Comparison of ENCODE assay signal across 8 mouse cellular contexts in the genomic region with DNA sequence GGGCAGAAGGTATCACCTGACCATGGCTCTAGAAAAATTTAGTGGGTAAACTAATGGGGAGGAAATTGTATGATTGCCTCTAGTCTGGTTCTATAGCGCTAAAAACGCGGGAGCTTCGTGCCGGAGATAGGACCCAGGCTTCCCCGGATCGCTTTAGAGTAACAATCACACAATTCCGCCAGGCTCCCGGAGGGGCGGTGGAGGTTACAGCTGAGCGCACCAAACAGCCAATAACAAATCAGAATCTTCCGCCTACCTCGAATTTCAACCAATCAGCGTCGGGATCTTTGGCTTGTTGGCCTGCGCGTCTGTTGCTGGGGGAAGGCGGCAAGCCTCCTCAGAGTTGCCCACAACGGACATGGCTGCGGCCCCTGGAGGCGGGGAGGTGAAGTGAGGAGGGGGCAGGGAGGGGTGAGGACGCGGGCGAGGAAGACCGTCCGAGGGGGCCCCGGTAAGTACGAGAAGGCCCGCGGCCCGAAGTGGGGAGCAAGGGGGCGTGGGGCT. TPM values are rescaled to one million over a fixed set of nuclear protein-coding genes. Genes with fewer than 3 reads are reported as not detected.
DNase-seq lines count a peak whose midpoint lies in the region; ATAC-seq lines count a peak whose summit lies in the region.

A gene (plus strand): TSS at position 331 of the 504 bp plus-strand sequence.

- peak within 1 kb of the TSS; percentile 64 for H3K4me3 ChIP-seq in hindbrain, embryonic 14.5 days (replicated peaks; ENCODE audit: low read length)

- H3K4me1 ChIP-seq in hindbrain, embryonic 14.5 days (replicated peaks; ENCODE audit: control insufficient read depth, insufficient read depth, low read length): peaks cover 27% of the 10 kb centered on the region

- peak within 1 kb of the TSS; percentile 92 for H3K9ac ChIP-seq in hindbrain, embryonic 14.5 days

- H3K4me2 ChIP-seq in hindbrain, embryonic 14.5 days (replicated peaks): peak within 1 kb of the TSS; percentile 85

- H3K9me3 ChIP-seq in hindbrain, embryonic 14.5 days (ENCODE audit: control insufficient read depth, low read length): no peaks in the 10 kb centered on the region

- ATAC-seq in hindbrain, embryonic 14.5 days (ENCODE audit: low FRiP score): peak; percentile 98

- peak within 1 kb of the TSS; percentile 92 for H3K27ac ChIP-seq in hindbrain, embryonic 14.5 days

- under 1% methylated on average over 30 of the region's 32 CpGs for WGBS in hindbrain, embryonic 14.5 days

- H3K27me3 ChIP-seq in hindbrain, embryonic 14.5 days (ENCODE audit: control insufficient read depth, insufficient read depth, low read length): no peaks in the 10 kb centered on the region

- DNase-seq in R1 (ENCODE audit: low read depth, low spot score): peak; percentile 98
- DNase-seq in cerebellum, postnatal 25 days: peak; percentile 97 to 98
- DNase-seq in frontal cortex, postnatal 25 days (ENCODE audit: low spot score in 2 of 2): peak; percentile 93 to 97
- peak; percentile 100 for DNase-seq in hindbrain, embryonic 14.5 days (ENCODE audit: low spot score)
- DNase-seq in layer of hippocampus, postnatal 36 days: peak; percentile 97 to 99
- peak; percentile 97 for DNase-seq in lung, postnatal 36 days
- peak; percentile 99 for DNase-seq in retina, postnatal 1 day
- peak; percentile 93 to 96 for DNase-seq in urinary bladder, adult 18-20 months (ENCODE audit: low spot score in 2 of 2)

- no peaks in the 10 kb centered on the region for H3K36me3 ChIP-seq in hindbrain, embryonic 14.5 days (replicated peaks; ENCODE audit: control insufficient read depth, insufficient read depth)

RNA-seq across cellular contexts. Expression of the gene that starts here (rescaled TPM):
- polyA plus RNA-seq in hindbrain, embryonic 14.5 days (2014; fragmentation: Nextera tagmentation; extraction: Ambion mirVana): 17.3 and 20.8 TPM in 2 replicates
- total RNA-seq in layer of hippocampus, postnatal 36 days (2021): 10 to 100 TPM; 49.6 to 50.1 TPM

Comparison
In these comparisons a context has a peak if more than half of its experiments do, and no peak if none do; other contexts are left out.
1. Peak in every context shown above with its lines: DNase-seq, ATAC-seq, H3K4me3 ChIP-seq and H3K27ac ChIP-seq.